Mouse (Mus musculus) midbrain, embryonic 11.5 days (tissue): ENCODE measurements around the gene Slc19a1. TPM values are rescaled to one million over a fixed set of nuclear protein-coding genes. Genes with fewer than 3 reads are reported as not detected.

Source experiments
- ATAC-seq: fragments of 200-750 bp; cut with Nextera tagmentation; 2 replicates; pipeline ENCODE4 v1.8.0; 2017; ENCODE audit warnings: moderate TSS enrichment, moderate library complexity; ENCODE audit not compliant: low FRiP score
- DNase-seq: peaks from one replicate; pipeline ENCODE4 v3.0.0; 2015; ENCODE audit warnings: low spot score; ENCODE audit errors: missing footprints
- H3K27ac ChIP-seq: fragments of 300-500 bp; sonication (generic); 2 replicates; pipeline ENCODE4 v1.5.1; 2014; ENCODE audit warnings: low read depth, low read length
- H3K27me3 ChIP-seq: fragments of 300-500 bp; sonication (generic); 2 replicates; pipeline ENCODE4 v1.6.1; 2014; ENCODE audit warnings: mild to moderate bottlenecking, low read length, moderate library complexity, mixed read lengths; ENCODE audit not compliant: control insufficient read depth, insufficient read depth
- H3K36me3 ChIP-seq: fragments of 300-500 bp; sonication (generic); 2 replicates; pipeline ENCODE4 v1.6.1; 2014; ENCODE audit warnings: mild to moderate bottlenecking, low read length, moderate library complexity, mixed read lengths; ENCODE audit not compliant: control insufficient read depth, insufficient read depth
- H3K4me1 ChIP-seq: fragments of 300-500 bp; sonication (generic); 2 replicates; pipeline ENCODE4 v1.6.1; 2014; ENCODE audit warnings: low read length; ENCODE audit not compliant: control insufficient read depth, insufficient read depth
- H3K4me2 ChIP-seq: fragments of 300-500 bp; sonication (generic); 2 replicates; pipeline ENCODE4 v1.6.1; 2014; ENCODE audit warnings: mild to moderate bottlenecking, moderate library complexity
- H3K4me3 ChIP-seq: fragments of 300-500 bp; sonication (generic); 2 replicates; pipeline ENCODE4 v1.5.1; 2014; ENCODE audit warnings: low read depth, low read length
- H3K9ac ChIP-seq: fragments of 300-500 bp; sonication (generic); 2 replicates; pipeline ENCODE4 v1.6.1; 2014; ENCODE audit warnings: low read length
- H3K9me3 ChIP-seq: fragments of 300-500 bp; sonication (generic); 2 replicates; pipeline ENCODE4 v1.6.1; 2016; ENCODE audit warnings: low read length; ENCODE audit not compliant: control insufficient read depth
- WGBS: fragments of 180-500 bp; shearing (Covaris S2); extraction: QIAGEN DNeasy Blood & Tissue Kit; methylation state at CpG from one replicate; pipeline ENCODE4 v1.1.7; 2014; 5-methylcytosine and 5-hydroxymethylcytosine counted together
- polyA plus RNA-seq: library from polyadenylated mRNA; unstranded; fragments of >200 nt; fragmentation: Nextera tagmentation; extraction: Ambion mirVana; gene quantifications from 2 replicates; pipeline ENCODE4 v1.2.1, GENCODE M21; 2014

Slc19a1 gene
- polyA plus RNA-seq, 1 experiment from 2014 or later = 29.5 TPM

- Histone ChIP-seq H3K4me3 (no peak overlapping the region), H3K27ac (no peak overlapping the region), H3K27me3 (no peaks in the 10 kb centered on the region), H3K4me1 (peaks cover 6% of the 10 kb centered on the region; the same call in 1 of the 2 replicates), H3K4me2 (no peak overlapping the region), H3K36me3 (0 out of 2 replicates have a peak, but pooled peaks cover 4% of the 10 kb centered on the region), H3K9me3 (peaks cover 6% of the 10 kb centered on the region; the same call in 1 of the 2 replicates), H3K9ac (no peak overlapping the region; the same call in 1 of the 2 replicates)
- 60% methylated on average over 12 of the region's 12 CpGs for WGBS
- DNase-seq = no peak
- no peak for ATAC-seq
Measured at GRCm38 (mm10) chr10:77097006-77097889, 65.2 kb downstream of the Slc19a1 start.

- Histone ChIP-seq H3K9me3 (peaks cover 4% of the 10 kb centered on the region; the same call in 1 of the 2 replicates), H3K4me1 (peaks cover 6% of the 10 kb centered on the region; the same call in 1 of the 2 replicates), H3K27me3 (no peaks in the 10 kb centered on the region), H3K4me2 (no peak overlapping the region), H3K4me3 (no peak overlapping the region), H3K27ac (no peak overlapping the region), H3K9ac (no peak overlapping the region), H3K36me3 (0 out of 2 replicates have a peak, but pooled peaks cover 4% of the 10 kb centered on the region)
- DNase-seq (no peak), ATAC-seq (no peak)
- 86% methylated on average over 4 of the region's 4 CpGs for WGBS
Measured at GRCm38 (mm10) chr10:77097890-77098200, 65.8 kb downstream of the Slc19a1 start.

GRCm38 (mm10) chr10:77098619-77099018 lies 66.6 kb downstream of the Slc19a1 start:
- no peaks in the 10 kb centered on the region for H3K27me3 ChIP-seq
- no peak for DNase-seq
- 86% methylated on average over 2 of the region's 2 CpGs for WGBS

GRCm38 (mm10) chr10:77099777-77100176 lies 67.7 kb downstream of the Slc19a1 start:
- Histone ChIP-seq H3K9me3 (no peaks in the 10 kb centered on the region), H3K4me2 (no peak overlapping the region), H3K9ac (no peak overlapping the region), H3K4me1 (peaks cover 6% of the 10 kb centered on the region; the same call in 1 of the 2 replicates), H3K27me3 (no peaks in the 10 kb centered on the region), H3K4me3 (no peak overlapping the region), H3K36me3 (0 out of 2 replicates have a peak, but pooled peaks cover 4% of the 10 kb centered on the region), H3K27ac (no peak overlapping the region)
- DNase-seq (no peak), ATAC-seq (no peak)
- WGBS = 82% methylated on average over 4 of the region's 4 CpGs

More at GRCm38 (mm10) chr10:77098619-77099018, 66.6 kb downstream of the Slc19a1 start:
- ATAC-seq = no peak
- Histone ChIP-seq H3K9ac (no peak overlapping the region), H3K9me3 (no peaks in the 10 kb centered on the region), H3K27ac (no peak overlapping the region), H3K4me3 (no peak overlapping the region), H3K4me1 (peaks cover 6% of the 10 kb centered on the region; the same call in 1 of the 2 replicates), H3K36me3 (0 out of 2 replicates have a peak, but pooled peaks cover 4% of the 10 kb centered on the region), H3K4me2 (no peak overlapping the region)

GRCm38 (mm10) chr10:77103689-77104088 lies 71.6 kb downstream of the Slc19a1 start:
- Histone ChIP-seq H3K27ac (no peak overlapping the region), H3K4me2 (no peak overlapping the region), H3K27me3 (no peaks in the 10 kb centered on the region), H3K4me3 (no peak overlapping the region), H3K4me1 (no peaks in the 10 kb centered on the region), H3K36me3 (no peaks in the 10 kb centered on the region), H3K9me3 (no peaks in the 10 kb centered on the region), H3K9ac (no peak overlapping the region)
- ATAC-seq = no peak
- DNase-seq = no peak
- 71% methylated on average over 8 of the region's 8 CpGs for WGBS

GRCm38 (mm10) chr10:77104327-77104726 lies 72.3 kb downstream of the Slc19a1 start:
- Histone ChIP-seq H3K4me1 (no peaks in the 10 kb centered on the region), H3K9ac (no peak overlapping the region), H3K4me2 (no peak overlapping the region), H3K36me3 (no peaks in the 10 kb centered on the region), H3K27me3 (no peaks in the 10 kb centered on the region), H3K4me3 (no peak overlapping the region), H3K9me3 (no peaks in the 10 kb centered on the region), H3K27ac (no peak overlapping the region)
- DNase-seq = no peak
- no peak for ATAC-seq

GRCm38 (mm10) chr10:77108106-77108505 lies 76.1 kb downstream of the Slc19a1 start:
- Histone ChIP-seq H3K4me3 (no peak overlapping the region), H3K9me3 (no peaks in the 10 kb centered on the region), H3K27me3 (no peaks in the 10 kb centered on the region), H3K4me2 (no peak overlapping the region), H3K27ac (no peak overlapping the region), H3K4me1 (no peaks in the 10 kb centered on the region), H3K9ac (no peak overlapping the region), H3K36me3 (no peaks in the 10 kb centered on the region)
- ATAC-seq (no peak), DNase-seq (no peak)
- WGBS = 90% methylated on average over 4 of the region's 4 CpGs

GRCm38 (mm10) chr10:77110010-77110409 lies 78.0 kb downstream of the Slc19a1 start:
- no peaks in the 10 kb centered on the region for H3K27me3 ChIP-seq
- no peak overlapping the region for H3K4me2 ChIP-seq
- DNase-seq (no peak), ATAC-seq (no peak)
- no peak overlapping the region for H3K27ac ChIP-seq
- H3K4me1 ChIP-seq = no peaks in the 10 kb centered on the region
- H3K9me3 ChIP-seq = no peaks in the 10 kb centered on the region
- no peaks in the 10 kb centered on the region for H3K36me3 ChIP-seq
- WGBS = 94% methylated on average over 9 of the region's 9 CpGs
- no peak overlapping the region for H3K9ac ChIP-seq
- no peak overlapping the region for H3K4me3 ChIP-seq
